Mouse (Mus musculus): Measurements from ENCODE around the gene Swt1. TPM values are rescaled to one million over a fixed set of nuclear protein-coding genes. Genes with fewer than 3 reads are reported as not detected.

Swt1 gene
- polyA plus RNA-seq, 1 experiment from 2014 or later, result 32.4 TPM

Small RNAs within 50 kb of the gene (microRNA-seq; reads per million reads assigned to microRNA genes)
- gene Mir7682, result 0.66 reads per million

Other genes with a start within 250 kb of the Swt1 start
- 0.08 and 0.15 TPM in 2 replicates for gene Gm47985, start 245.9 kb downstream of the Swt1 start, polyA plus RNA-seq (2015; fragmentation: Nextera tagmentation; extraction: Ambion mirVana)
- 0.10 and 0.15 TPM in 2 replicates for gene Gm8947, start 236.1 kb downstream of the Swt1 start, polyA plus RNA-seq (2015; fragmentation: Nextera tagmentation; extraction: Ambion mirVana)
- not detected in 2 replicates for gene Gm47995, start 230.0 kb downstream of the Swt1 start, polyA plus RNA-seq (2015; fragmentation: Nextera tagmentation; extraction: Ambion mirVana)
- gene 3110040M04Rik, start 224.3 kb downstream of the Swt1 start, polyA plus RNA-seq (2015; fragmentation: Nextera tagmentation; extraction: Ambion mirVana), result 0.14 TPM in 1 of 2 replicates, not detected in the other
- not detected in 2 replicates for gene Gm47996, start 218.3 kb downstream of the Swt1 start, polyA plus RNA-seq (2015; fragmentation: Nextera tagmentation; extraction: Ambion mirVana)
- gene Ivns1abp, start 84.0 kb downstream of the Swt1 start, polyA plus RNA-seq (2015; fragmentation: Nextera tagmentation; extraction: Ambion mirVana), result 215 and 222 TPM in 2 replicates
- 30.7 and 33.8 TPM in 2 replicates for gene Trmt1l, start 87 bp upstream of the Swt1 start, polyA plus RNA-seq (2015; fragmentation: Nextera tagmentation; extraction: Ambion mirVana)
- 69.9 and 74.1 TPM in 2 replicates for gene Rnf2, start 72.5 kb upstream of the Swt1 start, polyA plus RNA-seq (2015; fragmentation: Nextera tagmentation; extraction: Ambion mirVana)
- gene Fam129a, start 142.7 kb upstream of the Swt1 start, polyA plus RNA-seq (2015; fragmentation: Nextera tagmentation; extraction: Ambion mirVana), result 22.7 and 25.0 TPM in 2 replicates

All from stomach, embryonic 16.5 days (tissue).